Mouse (Mus musculus): ENCODE measurements around the gene Fbxo47. TPM values are rescaled to one million over a fixed set of nuclear protein-coding genes. Genes with fewer than 3 reads are reported as not detected.

Fbxo47 gene
- polyA plus RNA-seq (2012; rRNA removed) = 0.98 and 1.1 TPM in 2 replicates

DNA sequence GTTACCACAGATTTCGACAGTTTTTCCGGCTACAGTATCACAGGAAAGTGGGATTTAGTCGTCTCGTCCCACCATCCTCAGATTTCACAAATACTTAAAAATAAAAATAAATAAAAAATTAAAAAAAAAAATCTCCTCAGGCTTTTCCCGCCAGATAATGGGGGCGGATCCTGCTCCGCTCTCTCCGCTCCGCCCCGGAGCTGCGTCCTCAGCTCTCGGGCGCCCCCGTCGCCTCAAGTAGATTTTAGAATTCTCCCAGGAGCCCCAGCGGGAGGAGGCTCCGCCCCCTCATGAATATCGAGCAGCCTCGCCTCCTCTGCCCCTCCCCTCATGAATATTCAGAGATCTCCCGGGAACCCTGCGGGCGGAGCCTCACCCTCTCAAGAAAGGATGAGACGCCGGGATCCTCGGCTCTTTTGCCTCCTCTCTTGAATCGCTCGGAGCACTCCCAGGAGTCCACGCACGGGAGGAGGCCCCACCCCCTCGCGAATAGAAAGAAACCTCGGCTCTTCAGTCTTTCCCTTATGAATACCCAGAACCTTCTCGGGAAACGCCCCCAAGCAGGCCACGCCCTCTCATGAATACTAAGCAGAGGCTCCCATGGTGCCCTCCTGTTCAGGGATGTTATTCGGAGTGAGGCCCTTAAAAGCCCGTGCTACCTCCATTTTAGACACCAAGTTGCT is at the start of gene Fbxo47:
Gene Fbxo47 (minus strand): TSS at position 237 of the 683 bp plus-strand sequence.
- H3K4me3 ChIP-seq (replicated peaks; ENCODE audit: insufficient read depth, low read depth, low read length) = peak within 1 kb of the TSS; percentile 98
- no peaks in the 10 kb centered on the region for H3K27me3 ChIP-seq (ENCODE audit: control insufficient read depth, insufficient read depth, low read length)
- H3K27ac ChIP-seq (ENCODE audit: insufficient read depth, low read length) = peak within 1 kb of the TSS; percentile 10; the same call in 1 of the 2 replicates
- WGBS = under 1% methylated on average over 37 of the region's 37 CpGs
- no peaks in the 10 kb centered on the region for H3K4me1 ChIP-seq (ENCODE audit: control insufficient read depth, insufficient read depth, low read length)
- DNase-seq = peak; percentile 97
- TF ChIP-seq POLR2A (IDR thresholded peaks at IDR 0.05; ENCODE audit: borderline replicate concordance, insufficient read depth, low read length) = peak; percentile 55; the same call in 1 of the 2 replicates
- TF ChIP-seq CTCF (IDR thresholded peaks at IDR 0.05; ENCODE audit: borderline replicate concordance, insufficient read depth, low read depth, low read length) = peak; percentile 55

DNA sequence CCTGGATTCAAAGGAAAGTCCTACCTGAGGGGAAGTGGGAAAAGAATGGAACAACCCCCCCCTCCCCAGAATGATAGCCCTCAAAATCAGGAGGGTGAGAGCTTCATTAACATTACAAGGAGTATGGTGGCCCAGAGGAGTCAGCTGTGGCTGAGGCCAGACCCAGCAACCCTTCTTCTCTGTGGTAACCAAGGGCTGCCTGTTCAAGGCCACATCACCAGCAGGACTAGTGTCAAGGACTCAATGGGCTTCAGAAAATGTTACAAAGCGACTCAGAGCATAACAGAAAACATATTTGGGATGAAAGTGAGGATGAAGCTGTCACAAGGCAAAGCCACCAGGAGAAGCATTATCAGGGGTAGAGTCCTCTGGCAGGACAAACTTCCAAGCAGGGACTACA is 49.6 kb upstream of the Fbxo47 start:
- DNase-seq = no peak
- TF ChIP-seq CTCF (IDR thresholded peaks at IDR 0.05; ENCODE audit: borderline replicate concordance, insufficient read depth, low read depth, low read length) (no peak), POLR2A (IDR thresholded peaks at IDR 0.05; ENCODE audit: borderline replicate concordance, insufficient read depth, low read length) (no peak)
- H3K4me1 ChIP-seq (ENCODE audit: control insufficient read depth, insufficient read depth, low read length) = no peaks in the 10 kb centered on the region
- 50% methylated on average over 1 of the region's 1 CpGs for WGBS
- H3K4me3 ChIP-seq (replicated peaks; ENCODE audit: insufficient read depth, low read depth, low read length) = no peak overlapping the region
- H3K27me3 ChIP-seq (ENCODE audit: control insufficient read depth, insufficient read depth, low read length) = no peaks in the 10 kb centered on the region
- no peak overlapping the region for H3K27ac ChIP-seq (ENCODE audit: insufficient read depth, low read length)

DNA sequence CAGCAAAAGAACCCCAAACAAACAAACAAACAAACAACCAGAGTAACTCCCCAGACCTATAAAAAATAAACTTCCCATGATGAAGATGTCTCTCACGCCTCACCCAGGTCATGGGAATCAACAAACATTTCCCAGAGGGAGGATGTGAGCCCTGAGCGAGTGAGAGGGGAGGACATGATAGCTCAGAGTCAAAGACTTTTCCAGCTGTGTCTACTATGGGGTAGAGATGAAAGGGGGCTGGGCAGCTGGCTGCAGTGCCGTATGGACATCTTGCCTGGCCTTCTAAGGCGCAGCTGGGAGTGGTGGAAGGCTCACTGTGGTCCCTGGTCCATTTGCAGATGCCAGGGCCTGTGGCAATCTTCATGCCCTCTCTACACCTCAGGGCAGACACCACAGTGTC is 45.0 kb upstream of the Fbxo47 start:
- WGBS = 74% methylated on average over 4 of the region's 4 CpGs
- no peak overlapping the region for H3K4me3 ChIP-seq (replicated peaks; ENCODE audit: insufficient read depth, low read depth, low read length)
- no peak overlapping the region for H3K27ac ChIP-seq (ENCODE audit: insufficient read depth, low read length)
- no peak for DNase-seq
- no peaks in the 10 kb centered on the region for H3K4me1 ChIP-seq (ENCODE audit: control insufficient read depth, insufficient read depth, low read length)
- no peaks in the 10 kb centered on the region for H3K27me3 ChIP-seq (ENCODE audit: control insufficient read depth, insufficient read depth, low read length)
- TF ChIP-seq POLR2A (IDR thresholded peaks at IDR 0.05; ENCODE audit: borderline replicate concordance, insufficient read depth, low read length) (no peak), CTCF (IDR thresholded peaks at IDR 0.05; ENCODE audit: borderline replicate concordance, insufficient read depth, low read depth, low read length) (no peak)

DNA sequence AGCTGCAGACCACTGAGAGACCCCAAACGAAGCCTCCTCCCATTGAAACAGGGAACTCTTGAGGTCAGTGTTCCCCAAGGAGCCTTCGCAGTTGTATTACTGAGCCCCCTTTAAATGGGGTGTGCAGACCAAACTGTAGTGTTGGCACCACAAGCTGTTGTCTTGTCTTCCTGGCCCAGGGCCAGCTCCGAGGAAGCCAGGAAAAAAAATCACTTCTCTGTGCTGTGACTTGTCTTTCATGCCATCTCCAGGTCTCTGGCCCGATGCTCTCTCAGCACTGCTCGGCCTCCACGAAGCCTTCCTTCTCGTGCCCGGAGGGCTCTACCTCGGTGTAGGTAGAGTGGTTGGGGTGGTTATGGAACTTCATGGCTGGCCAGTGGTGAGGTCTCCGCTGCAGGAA is 40.3 kb upstream of the Fbxo47 start:
- 43% methylated on average over 10 of the region's 10 CpGs for WGBS
- Histone ChIP-seq H3K27me3 (ENCODE audit: control insufficient read depth, insufficient read depth, low read length) (no peaks in the 10 kb centered on the region), H3K4me3 (replicated peaks; ENCODE audit: insufficient read depth, low read depth, low read length) (no peak overlapping the region), H3K4me1 (ENCODE audit: control insufficient read depth, insufficient read depth, low read length) (no peaks in the 10 kb centered on the region), H3K27ac (ENCODE audit: insufficient read depth, low read length) (no peak overlapping the region)
- TF ChIP-seq POLR2A (IDR thresholded peaks at IDR 0.05; ENCODE audit: borderline replicate concordance, insufficient read depth, low read length) (no peak), CTCF (IDR thresholded peaks at IDR 0.05; ENCODE audit: borderline replicate concordance, insufficient read depth, low read depth, low read length) (no peak)
- no peak for DNase-seq

DNA sequence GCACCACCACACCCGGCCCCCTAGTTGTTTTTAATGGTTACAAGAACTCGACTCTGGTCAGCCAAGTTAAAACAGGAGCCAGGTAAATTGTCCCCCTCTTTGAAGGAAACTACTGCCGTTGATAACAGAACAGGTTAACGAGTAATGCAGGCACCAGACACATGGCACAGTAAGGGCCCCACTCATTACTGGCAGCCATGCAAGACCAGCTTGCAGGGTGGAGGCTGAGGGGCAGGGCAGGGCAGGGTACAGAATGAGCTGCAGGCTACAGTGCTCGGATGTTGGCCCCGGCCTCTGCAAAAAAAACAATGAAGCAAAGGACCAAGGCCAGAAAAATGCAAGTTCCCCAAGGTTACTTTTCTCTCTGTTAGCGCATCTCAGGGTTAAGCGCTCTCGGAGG is 39.7 kb upstream of the Fbxo47 start:
- Histone ChIP-seq H3K4me1 (ENCODE audit: control insufficient read depth, insufficient read depth, low read length) (no peaks in the 10 kb centered on the region), H3K27me3 (ENCODE audit: control insufficient read depth, insufficient read depth, low read length) (no peaks in the 10 kb centered on the region), H3K4me3 (replicated peaks; ENCODE audit: insufficient read depth, low read depth, low read length) (no peak overlapping the region), H3K27ac (ENCODE audit: insufficient read depth, low read length) (no peak overlapping the region)
- 60% methylated on average over 9 of the region's 9 CpGs for WGBS
- TF ChIP-seq POLR2A (IDR thresholded peaks at IDR 0.05; ENCODE audit: borderline replicate concordance, insufficient read depth, low read length) (no peak), CTCF (IDR thresholded peaks at IDR 0.05; ENCODE audit: borderline replicate concordance, insufficient read depth, low read depth, low read length) (no peak)
- no peak for DNase-seq

DNA sequence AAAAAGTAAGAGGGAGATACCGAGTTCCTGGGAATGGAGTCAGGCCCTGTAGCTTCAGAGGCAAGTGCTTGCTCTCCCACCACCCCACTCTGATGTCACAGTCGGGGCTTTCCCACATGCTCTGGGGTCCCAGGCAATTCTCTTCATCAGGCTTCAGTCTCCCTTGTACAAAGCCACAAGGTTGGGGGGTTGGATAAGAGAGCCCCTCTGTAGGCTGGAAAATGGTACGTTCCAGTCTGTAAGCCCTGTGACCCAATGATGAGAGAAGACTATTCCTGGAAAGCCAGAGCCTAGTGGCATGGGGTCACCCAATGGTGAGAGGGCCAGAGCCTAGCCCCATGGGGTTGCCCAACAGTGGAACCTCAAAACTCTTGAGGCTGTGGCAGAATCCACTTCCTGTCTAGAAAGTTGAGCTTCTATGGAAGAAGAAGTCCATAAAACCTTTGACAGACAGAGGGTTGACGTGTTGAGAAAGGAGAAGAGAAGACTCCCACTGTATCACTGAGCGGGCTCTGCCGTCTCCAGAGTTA is 32.1 kb upstream of the Fbxo47 start:
- Histone ChIP-seq H3K4me3 (replicated peaks; ENCODE audit: insufficient read depth, low read depth, low read length) (no peak overlapping the region), H3K4me1 (ENCODE audit: control insufficient read depth, insufficient read depth, low read length) (no peaks in the 10 kb centered on the region)

DNA sequence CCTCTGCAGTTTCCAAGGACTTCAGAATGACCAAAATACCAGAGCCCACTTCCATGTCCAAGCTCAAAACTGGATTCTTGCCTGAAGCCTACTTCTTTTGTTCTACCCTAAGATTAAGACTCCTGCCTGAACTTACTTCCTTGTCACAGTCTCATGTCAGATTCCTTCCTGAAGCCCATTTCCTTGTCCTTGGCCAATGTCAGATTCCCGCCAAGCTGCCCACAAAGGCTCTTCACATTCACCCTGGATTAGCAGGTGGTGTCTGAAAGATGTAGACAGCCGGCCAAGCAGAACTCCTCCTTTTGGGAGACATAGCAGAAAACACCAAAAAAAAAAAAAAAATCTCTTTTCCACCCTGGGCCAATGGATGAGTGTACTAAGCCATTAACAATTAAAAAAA is 31.5 kb upstream of the Fbxo47 start:
- no peaks in the 10 kb centered on the region for H3K27me3 ChIP-seq (ENCODE audit: control insufficient read depth, insufficient read depth, low read length)
- DNase-seq = no peak
- H3K27ac ChIP-seq (ENCODE audit: insufficient read depth, low read length) = no peak overlapping the region
- H3K4me3 ChIP-seq (replicated peaks; ENCODE audit: insufficient read depth, low read depth, low read length) = no peak overlapping the region
- no peak for TF ChIP-seq POLR2A (IDR thresholded peaks at IDR 0.05; ENCODE audit: borderline replicate concordance, insufficient read depth, low read length)
- TF ChIP-seq CTCF (IDR thresholded peaks at IDR 0.05; ENCODE audit: borderline replicate concordance, insufficient read depth, low read depth, low read length) = no peak
- H3K4me1 ChIP-seq (ENCODE audit: control insufficient read depth, insufficient read depth, low read length) = no peaks in the 10 kb centered on the region
- 62% methylated on average over 2 of the region's 2 CpGs for WGBS

More for the DNA sequence above, 32.1 kb upstream of the Fbxo47 start:
- 92% methylated on average over 6 of the region's 6 CpGs for WGBS
- no peak for DNase-seq
- TF ChIP-seq POLR2A (IDR thresholded peaks at IDR 0.05; ENCODE audit: borderline replicate concordance, insufficient read depth, low read length) = no peak
- TF ChIP-seq CTCF (IDR thresholded peaks at IDR 0.05; ENCODE audit: borderline replicate concordance, insufficient read depth, low read depth, low read length) = no peak
- Histone ChIP-seq H3K27me3 (ENCODE audit: control insufficient read depth, insufficient read depth, low read length) (no peaks in the 10 kb centered on the region), H3K27ac (ENCODE audit: insufficient read depth, low read length) (no peak overlapping the region)

DNA sequence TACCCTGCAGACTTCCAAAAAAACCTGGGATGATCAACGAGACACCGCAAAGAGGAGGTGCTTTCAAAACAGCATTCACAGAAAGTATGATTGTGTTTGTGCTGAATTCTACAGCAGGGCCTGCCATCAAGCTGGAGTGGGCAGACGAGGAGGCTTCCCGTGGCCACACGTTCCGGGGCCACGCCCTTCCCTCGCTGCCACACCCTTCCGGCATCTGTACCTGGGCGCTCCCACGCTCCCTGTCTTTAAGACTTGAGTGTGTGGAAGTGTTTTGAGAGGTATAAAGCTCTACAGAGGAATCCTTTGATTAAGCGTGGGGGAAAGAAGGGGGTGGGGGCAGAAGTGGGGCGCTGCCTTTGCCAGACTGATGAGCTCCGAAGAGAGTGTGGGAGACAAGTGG is 29.2 kb upstream of the Fbxo47 start:
- H3K4me3 ChIP-seq (replicated peaks; ENCODE audit: insufficient read depth, low read depth, low read length) = no peak overlapping the region
- no peak for TF ChIP-seq CTCF (IDR thresholded peaks at IDR 0.05; ENCODE audit: borderline replicate concordance, insufficient read depth, low read depth, low read length)
- H3K4me1 ChIP-seq (ENCODE audit: control insufficient read depth, insufficient read depth, low read length) = no peaks in the 10 kb centered on the region
- H3K27me3 ChIP-seq (ENCODE audit: control insufficient read depth, insufficient read depth, low read length) = no peaks in the 10 kb centered on the region
- no peak overlapping the region for H3K27ac ChIP-seq (ENCODE audit: insufficient read depth, low read length)
- 91% methylated on average over 14 of the region's 14 CpGs for WGBS
- no peak for DNase-seq
